Mouse (Mus musculus) forebrain, embryonic 14.5 days (tissue): ENCODE measurements around the gene Smco1. TPM values are rescaled to one million over a fixed set of nuclear protein-coding genes. Genes with fewer than 3 reads are reported as not detected.
"Not testable (repeated sequence)": the region's sequence is repeated elsewhere in the genome, so short reads cannot be mapped to it uniquely, and the experiment has no call there.

Experiments used
- ATAC-seq: fragments of 200-750 bp; cut with Nextera tagmentation; 2 replicates; pipeline ENCODE4 v1.8.0; 2017; ENCODE audit warnings: mild to moderate bottlenecking, moderate library complexity
- DNase-seq: peaks from one replicate; pipeline ENCODE4 v3.0.0-alpha.2; 2015; ENCODE audit warnings: low spot score
- H3K27ac ChIP-seq: fragments of 300-500 bp; sonication (generic); 2 replicates; pipeline ENCODE4 v1.5.1; 2014; ENCODE audit warnings: low read depth, mild to moderate bottlenecking, control low read depth, low read length, moderate library complexity
- H3K27me3 ChIP-seq: fragments of 300-500 bp; sonication (generic); replicated peaks from 2 replicates; pipeline ENCODE4 v1.6.1; 2014; ENCODE audit warnings: low read length, control low read depth, mixed read lengths; ENCODE audit not compliant: control insufficient read depth, insufficient read depth
- H3K36me3 ChIP-seq: fragments of 300-500 bp; sonication (generic); 2 replicates; pipeline ENCODE4 v1.6.1; 2014; ENCODE audit warnings: low read length, control low read depth; ENCODE audit not compliant: control insufficient read depth, insufficient read depth
- H3K4me1 ChIP-seq: fragments of 300-500 bp; sonication (generic); 2 replicates; pipeline ENCODE4 v1.6.1; 2014; ENCODE audit warnings: antibody characterized with exemption, low read length, control low read depth; ENCODE audit not compliant: control insufficient read depth, insufficient read depth
- H3K4me2 ChIP-seq: fragments of 300-500 bp; sonication (generic); 2 replicates; pipeline ENCODE4 v1.6.1; 2014; ENCODE audit warnings: mild to moderate bottlenecking, control low read depth, low read length
- H3K4me3 ChIP-seq: fragments of 300-500 bp; sonication (generic); 2 replicates; pipeline ENCODE4 v1.5.1; 2014; ENCODE audit warnings: low read depth, low read length, control low read depth
- H3K9ac ChIP-seq: fragments of 300-500 bp; sonication (generic); 2 replicates; pipeline ENCODE4 v1.6.1; 2014; ENCODE audit warnings: mild to moderate bottlenecking, low read length, control low read depth, moderate library complexity
- H3K9me3 ChIP-seq: fragments of 300-500 bp; sonication (generic); replicated peaks from 2 replicates; pipeline ENCODE4 v1.6.1; 2016; ENCODE audit warnings: low read length, control low read depth, mixed read lengths; ENCODE audit not compliant: control insufficient read depth
- WGBS: fragments of 180-500 bp; shearing (Covaris S2); extraction: QIAGEN DNeasy Blood & Tissue Kit; methylation state at CpG from one replicate; pipeline ENCODE4 v1.1.7; 2014; 5-methylcytosine and 5-hydroxymethylcytosine counted together
- polyA plus RNA-seq: library from polyadenylated mRNA; unstranded; fragments of >200 nt; fragmentation: Nextera tagmentation; extraction: Ambion mirVana; gene quantifications from 2 replicates; pipeline ENCODE4 v1.2.1, GENCODE M21; 2014

Smco1 gene
- polyA plus RNA-seq, 1 experiment from 2014 or later, result not detected

- not testable (repeated sequence) for ATAC-seq, H3K9me3 ChIP-seq, H3K4me1 ChIP-seq, H3K27ac ChIP-seq, H3K4me3 ChIP-seq, H3K9ac ChIP-seq, DNase-seq, H3K27me3 ChIP-seq, H3K4me2 ChIP-seq
- H3K36me3 ChIP-seq, result peaks cover 58% of the 10 kb centered on the region
- 97% methylated on average over 4 of the region's 4 CpGs for WGBS
Measured at GRCm38 (mm10) chr16:32299617-32300016, 28.3 kb downstream of the Smco1 start.

- 52% methylated on average over 1 of the region's 1 CpGs for WGBS
- peaks cover 35% of the 10 kb centered on the region for H3K36me3 ChIP-seq
Measured at GRCm38 (mm10) chr16:32303046-32303445, 31.8 kb downstream of the Smco1 start.

GRCm38 (mm10) chr16:32303886-32304285, 32.6 kb downstream of the Smco1 start:
- Histone ChIP-seq H3K4me1 (no peaks in the 10 kb centered on the region), H3K9ac (no peak overlapping the region), H3K27me3 (no peaks in the 10 kb centered on the region), H3K4me3 (no peak overlapping the region), H3K9me3 (no peaks in the 10 kb centered on the region), H3K4me2 (no peak overlapping the region), H3K27ac (no peak overlapping the region), H3K36me3 (peaks cover 28% of the 10 kb centered on the region)
- no peak for ATAC-seq
- no peak for DNase-seq
- 95% methylated on average over 7 of the region's 7 CpGs for WGBS

More at GRCm38 (mm10) chr16:32303046-32303445, 31.8 kb downstream of the Smco1 start:
- Histone ChIP-seq H3K4me3 (no peak overlapping the region), H3K4me2 (no peak overlapping the region), H3K9ac (no peak overlapping the region), H3K9me3 (no peaks in the 10 kb centered on the region), H3K4me1 (no peaks in the 10 kb centered on the region), H3K27me3 (no peaks in the 10 kb centered on the region), H3K27ac (no peak overlapping the region)
- ATAC-seq, result no peak
- DNase-seq, result no peak

GRCm38 (mm10) chr16:32311970-32312369, 40.7 kb downstream of the Smco1 start:
- H3K36me3 ChIP-seq, result no peaks in the 10 kb centered on the region
- no peak for DNase-seq
- ATAC-seq, result no peak
- no peaks in the 10 kb centered on the region for H3K4me1 ChIP-seq
- no peak overlapping the region for H3K9ac ChIP-seq
- H3K27ac ChIP-seq, result no peak overlapping the region
- H3K4me2 ChIP-seq, result no peak overlapping the region
- WGBS, result 51% methylated on average over 4 of the region's 4 CpGs
- no peak overlapping the region for H3K4me3 ChIP-seq
- H3K9me3 ChIP-seq, result no peaks in the 10 kb centered on the region
- no peaks in the 10 kb centered on the region for H3K27me3 ChIP-seq

GRCm38 (mm10) chr16:32312386-32312785, 41.1 kb downstream of the Smco1 start:
- ATAC-seq (no peak), DNase-seq (no peak)
- H3K27me3 ChIP-seq, result no peaks in the 10 kb centered on the region
- 58% methylated on average over 5 of the region's 5 CpGs for WGBS
- no peak overlapping the region for H3K4me3 ChIP-seq
- no peaks in the 10 kb centered on the region for H3K9me3 ChIP-seq
- no peak overlapping the region for H3K9ac ChIP-seq
- H3K36me3 ChIP-seq, result no peaks in the 10 kb centered on the region
- no peak overlapping the region for H3K27ac ChIP-seq
- H3K4me2 ChIP-seq, result no peak overlapping the region
- no peaks in the 10 kb centered on the region for H3K4me1 ChIP-seq

GRCm38 (mm10) chr16:32312859-32313258, 41.6 kb downstream of the Smco1 start:
- ATAC-seq, result no peak
- Histone ChIP-seq H3K27ac (no peak overlapping the region), H3K9ac (no peak overlapping the region), H3K4me1 (no peaks in the 10 kb centered on the region), H3K36me3 (no peaks in the 10 kb centered on the region), H3K9me3 (no peaks in the 10 kb centered on the region), H3K4me3 (no peak overlapping the region), H3K4me2 (no peak overlapping the region), H3K27me3 (no peaks in the 10 kb centered on the region)
- whole genome bisulfite sequencing, result 70% methylated on average over 4 of the region's 4 CpGs
- no peak for DNase-seq

GRCm38 (mm10) chr16:32316601-32317000, 45.3 kb downstream of the Smco1 start:
- Histone ChIP-seq H3K27me3 (no peaks in the 10 kb centered on the region), H3K9me3 (no peaks in the 10 kb centered on the region), H3K4me1 (no peaks in the 10 kb centered on the region), H3K4me3 (no peak overlapping the region), H3K9ac (no peak overlapping the region), H3K27ac (no peak overlapping the region), H3K4me2 (no peak overlapping the region), H3K36me3 (no peaks in the 10 kb centered on the region)
- ATAC-seq (no peak), DNase-seq (no peak)
- WGBS, result 67% methylated on average over 2 of the region's 2 CpGs

GRCm38 (mm10) chr16:32323953-32324352, 52.7 kb downstream of the Smco1 start:
- no peaks in the 10 kb centered on the region for H3K36me3 ChIP-seq
- ATAC-seq, result no peak
- 34% methylated on average over 7 of the region's 7 CpGs for WGBS

More at GRCm38 (mm10) chr16:32323953-32324352, 52.7 kb downstream of the Smco1 start:
- H3K27ac ChIP-seq, result no peak overlapping the region
- no peaks in the 10 kb centered on the region for H3K4me1 ChIP-seq
- H3K9me3 ChIP-seq, result no peaks in the 10 kb centered on the region
- H3K9ac ChIP-seq, result no peak overlapping the region
- H3K4me2 ChIP-seq, result no peak overlapping the region
- H3K27me3 ChIP-seq, result no peaks in the 10 kb centered on the region
- no peak overlapping the region for H3K4me3 ChIP-seq
- no peak for DNase-seq
